Mouse (Mus musculus) neural tube, embryonic 15.5 days (tissue): ENCODE measurements around the gene Akr1d1. TPM values are rescaled to one million over a fixed set of nuclear protein-coding genes. Genes with fewer than 3 reads are reported as not detected.

ENCODE experiments used
- ATAC-seq: fragments of 200-750 bp; cut with Nextera tagmentation; 2 replicates; pipeline ENCODE4 v1.8.0; 2017; ENCODE audit warnings: mild to moderate bottlenecking, moderate TSS enrichment, moderate library complexity; ENCODE audit not compliant: low FRiP score
- H3K27ac ChIP-seq: fragments of 300-500 bp; sonication (generic); replicated peaks from 2 replicates; pipeline ENCODE4 v1.5.1; 2015; ENCODE audit warnings: mild to moderate bottlenecking, inconsistent platforms
- H3K27me3 ChIP-seq: fragments of 300-500 bp; sonication (generic); replicated peaks from 2 replicates; pipeline ENCODE4 v1.6.1; 2015; ENCODE audit warnings: inconsistent platforms
- H3K36me3 ChIP-seq: fragments of 300-500 bp; sonication (generic); 2 replicates; pipeline ENCODE4 v1.6.1; 2015; ENCODE audit warnings: inconsistent platforms
- H3K4me1 ChIP-seq: fragments of 300-500 bp; sonication (generic); 2 replicates; pipeline ENCODE4 v1.6.1; 2015; ENCODE audit warnings: inconsistent platforms
- H3K4me2 ChIP-seq: fragments of 300-500 bp; sonication (generic); 2 replicates; pipeline ENCODE4 v1.6.1; 2015; ENCODE audit warnings: inconsistent platforms, mild to moderate bottlenecking, moderate library complexity
- H3K4me3 ChIP-seq: fragments of 300-500 bp; sonication (generic); replicated peaks from 2 replicates; pipeline ENCODE4 v1.5.1; 2015; ENCODE audit warnings: mild to moderate bottlenecking, inconsistent platforms
- H3K9ac ChIP-seq: fragments of 300-500 bp; sonication (generic); replicated peaks from 2 replicates; pipeline ENCODE4 v1.6.1; 2015; ENCODE audit warnings: mild to moderate bottlenecking, inconsistent platforms
- H3K9me3 ChIP-seq: fragments of 300-500 bp; sonication (generic); replicated peaks from 2 replicates; pipeline ENCODE4 v1.6.1; 2016; ENCODE audit warnings: inconsistent platforms
- WGBS: fragments of 180-500 bp; shearing (Covaris S2); methylation state at CpG from one replicate; pipeline ENCODE4 v1.1.7; 2015; ENCODE audit warnings: mixed read lengths; 5-methylcytosine and 5-hydroxymethylcytosine counted together
- polyA plus RNA-seq: library from polyadenylated mRNA; unstranded; fragments of >200 nt; fragmentation: Nextera tagmentation; extraction: Ambion mirVana; gene quantifications from 2 replicates; pipeline ENCODE4 v1.2.1, GENCODE M21; 2015

Gene Akr1d1
- polyA plus RNA-seq, 1 experiment from 2014 or later: not detected

GRCm38 (mm10) chr6:37602857-37603765 lies 73.1 kb downstream of the Akr1d1 start:
- 42% methylated on average over 9 of the region's 9 CpGs for WGBS
- ATAC-seq: no peak
- H3K27me3 ChIP-seq: no peaks in the 10 kb centered on the region
- H3K27ac ChIP-seq: no peak overlapping the region
- no peaks in the 10 kb centered on the region for H3K36me3 ChIP-seq
- H3K9me3 ChIP-seq: no peaks in the 10 kb centered on the region
- no peak overlapping the region for H3K9ac ChIP-seq
- H3K4me2 ChIP-seq: no peak overlapping the region
- no peaks in the 10 kb centered on the region for H3K4me1 ChIP-seq
- no peak overlapping the region for H3K4me3 ChIP-seq

GRCm38 (mm10) chr6:37604178-37604883 lies 74.4 kb downstream of the Akr1d1 start:
- WGBS: 90% methylated on average over 4 of the region's 4 CpGs
- Histone ChIP-seq H3K36me3 (no peaks in the 10 kb centered on the region), H3K9ac (no peak overlapping the region), H3K27me3 (no peaks in the 10 kb centered on the region), H3K4me1 (no peaks in the 10 kb centered on the region), H3K4me3 (no peak overlapping the region), H3K27ac (no peak overlapping the region), H3K9me3 (no peaks in the 10 kb centered on the region), H3K4me2 (no peak overlapping the region)
- no peak for ATAC-seq

DNA sequence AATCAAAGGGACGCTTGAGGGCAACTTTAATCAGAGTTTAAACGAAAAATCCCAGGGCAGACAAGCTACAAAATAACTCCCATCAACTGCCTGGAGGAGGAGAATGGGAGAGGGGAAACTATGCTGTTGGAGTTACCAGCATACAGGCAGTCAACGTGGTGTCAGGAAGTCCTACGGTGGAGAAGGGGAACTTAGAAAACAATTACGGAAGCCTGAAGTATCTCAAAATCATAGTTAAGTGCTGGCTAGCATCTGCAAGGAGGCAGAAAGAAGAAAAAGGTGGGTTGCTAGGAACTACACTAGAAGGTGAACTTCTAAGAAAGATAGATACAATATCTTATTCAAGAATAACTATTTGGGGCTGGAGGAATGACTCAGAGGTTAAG lies 74.9 kb downstream of the Akr1d1 start:
- no peaks in the 10 kb centered on the region for H3K36me3 ChIP-seq
- no peak overlapping the region for H3K4me2 ChIP-seq
- H3K9me3 ChIP-seq: no peaks in the 10 kb centered on the region
- no peaks in the 10 kb centered on the region for H3K27me3 ChIP-seq
- H3K4me3 ChIP-seq: no peak overlapping the region
- 80% methylated on average over 5 of the region's 5 CpGs for WGBS
- no peak overlapping the region for H3K27ac ChIP-seq
- ATAC-seq: no peak
- no peak overlapping the region for H3K9ac ChIP-seq
- no peaks in the 10 kb centered on the region for H3K4me1 ChIP-seq

- no peak overlapping the region for H3K4me3 ChIP-seq
- H3K4me2 ChIP-seq: no peak overlapping the region
- 74% methylated on average over 3 of the region's 3 CpGs for WGBS
- H3K9ac ChIP-seq: no peak overlapping the region
- no peaks in the 10 kb centered on the region for H3K27me3 ChIP-seq
- no peaks in the 10 kb centered on the region for H3K36me3 ChIP-seq
- ATAC-seq: no peak
- no peaks in the 10 kb centered on the region for H3K9me3 ChIP-seq
- H3K4me1 ChIP-seq: no peaks in the 10 kb centered on the region
- no peak overlapping the region for H3K27ac ChIP-seq
Observed at GRCm38 (mm10) chr6:37607511-37608289, 77.7 kb downstream of the Akr1d1 start.

DNA sequence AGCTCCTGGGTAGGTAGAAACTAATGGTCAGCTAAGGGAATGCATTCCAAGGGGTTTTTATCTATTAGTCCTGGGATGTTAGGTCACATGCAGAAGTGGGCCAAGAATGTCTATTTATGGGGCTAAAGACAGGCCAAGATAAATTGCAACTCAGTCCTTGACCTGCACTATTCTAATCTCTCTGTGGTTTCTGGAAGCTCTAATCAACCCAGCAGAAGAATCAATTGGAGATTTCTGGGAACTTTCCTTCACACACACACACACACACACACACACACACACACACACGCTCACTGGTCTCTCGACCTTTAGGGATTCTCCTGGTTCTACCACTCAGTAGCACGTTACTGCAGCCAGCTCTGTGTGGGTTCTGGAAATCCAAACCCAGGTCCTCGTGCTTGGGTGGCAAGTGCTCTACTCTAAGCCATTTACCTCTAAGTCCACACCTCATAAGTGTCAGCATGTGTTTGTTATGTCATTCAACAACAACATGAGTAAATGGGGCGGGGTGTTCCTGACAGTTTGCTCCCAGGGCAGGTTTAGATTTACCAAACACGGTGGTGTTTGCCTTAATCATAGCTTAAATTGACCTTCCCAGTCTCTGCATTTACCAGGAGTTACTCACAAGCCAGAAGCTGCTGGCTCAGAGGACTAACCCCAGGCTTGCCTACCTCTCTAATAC lies 82.8 kb downstream of the Akr1d1 start:
- Histone ChIP-seq H3K4me2 (no peak overlapping the region), H3K36me3 (no peaks in the 10 kb centered on the region), H3K9me3 (no peaks in the 10 kb centered on the region), H3K27ac (no peak overlapping the region), H3K4me1 (no peaks in the 10 kb centered on the region), H3K27me3 (no peaks in the 10 kb centered on the region), H3K9ac (no peak overlapping the region), H3K4me3 (no peak overlapping the region)
- ATAC-seq: no peak
- 89% methylated on average over 6 of the region's 6 CpGs for WGBS

DNA sequence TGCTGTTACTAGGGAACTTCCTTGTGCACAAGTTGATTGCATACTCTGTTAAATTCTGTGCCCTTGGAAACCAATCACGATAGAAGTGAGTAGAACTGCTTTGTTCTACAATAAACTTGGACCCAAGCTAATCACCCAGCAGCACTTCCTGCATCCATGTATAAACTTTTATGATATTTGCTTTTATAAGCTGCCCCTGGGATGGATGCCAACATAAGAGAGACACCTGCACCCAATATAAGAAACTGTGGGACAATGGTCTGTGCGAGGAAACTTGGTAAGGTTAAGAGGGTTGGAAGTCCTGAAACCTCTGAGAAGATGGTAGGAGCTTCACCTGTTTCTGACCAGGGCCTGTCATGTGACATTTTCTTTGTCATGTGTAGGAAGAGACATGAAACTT lies 85.5 kb downstream of the Akr1d1 start:
- Histone ChIP-seq H3K27ac (no peak overlapping the region), H3K9me3 (no peaks in the 10 kb centered on the region), H3K27me3 (no peaks in the 10 kb centered on the region), H3K4me2 (no peak overlapping the region), H3K4me3 (no peak overlapping the region), H3K36me3 (no peaks in the 10 kb centered on the region), H3K4me1 (no peaks in the 10 kb centered on the region), H3K9ac (no peak overlapping the region)
- ATAC-seq: no peak
- WGBS: 90% methylated on average over 2 of the region's 2 CpGs

- H3K4me1 ChIP-seq: no peaks in the 10 kb centered on the region
- H3K9me3 ChIP-seq: no peaks in the 10 kb centered on the region
- no peak overlapping the region for H3K4me2 ChIP-seq
- ATAC-seq: no peak
- no peak overlapping the region for H3K9ac ChIP-seq
- H3K27ac ChIP-seq: no peak overlapping the region
- WGBS: 96% methylated on average over 7 of the region's 7 CpGs
- no peaks in the 10 kb centered on the region for H3K27me3 ChIP-seq
- H3K36me3 ChIP-seq: no peaks in the 10 kb centered on the region
- no peak overlapping the region for H3K4me3 ChIP-seq
Observed at GRCm38 (mm10) chr6:37616136-37616535, 86.2 kb downstream of the Akr1d1 start.

GRCm38 (mm10) chr6:37617431-37618011 lies 87.5 kb downstream of the Akr1d1 start:
- no peaks in the 10 kb centered on the region for H3K36me3 ChIP-seq
- WGBS: 75% methylated on average over 10 of the region's 10 CpGs

More at GRCm38 (mm10) chr6:37617431-37618011, 87.5 kb downstream of the Akr1d1 start:
- ATAC-seq: no peak
- Histone ChIP-seq H3K27ac (no peak overlapping the region), H3K9me3 (no peaks in the 10 kb centered on the region), H3K27me3 (no peaks in the 10 kb centered on the region), H3K9ac (no peak overlapping the region), H3K4me3 (no peak overlapping the region), H3K4me2 (no peak overlapping the region), H3K4me1 (no peaks in the 10 kb centered on the region)

Other genes starting within 250 kb of the Akr1d1 start
- gene Dgki, start 230.0 kb upstream of the Akr1d1 start, polyA plus RNA-seq: 6.5 and 7.1 TPM in 2 replicates
- 4.1 and 7.3 TPM in 2 replicates for gene Creb3l2, start 88.0 kb upstream of the Akr1d1 start, polyA plus RNA-seq